Mouse (Mus musculus) cerebellum, adult 8-10 months (tissue): ENCODE measurements around the gene Tagln2.

Experiments used
- DNase-seq: peaks from one replicate; pipeline ENCODE4 v3.0.0; 2022

The Tagln2 gene

DNA sequence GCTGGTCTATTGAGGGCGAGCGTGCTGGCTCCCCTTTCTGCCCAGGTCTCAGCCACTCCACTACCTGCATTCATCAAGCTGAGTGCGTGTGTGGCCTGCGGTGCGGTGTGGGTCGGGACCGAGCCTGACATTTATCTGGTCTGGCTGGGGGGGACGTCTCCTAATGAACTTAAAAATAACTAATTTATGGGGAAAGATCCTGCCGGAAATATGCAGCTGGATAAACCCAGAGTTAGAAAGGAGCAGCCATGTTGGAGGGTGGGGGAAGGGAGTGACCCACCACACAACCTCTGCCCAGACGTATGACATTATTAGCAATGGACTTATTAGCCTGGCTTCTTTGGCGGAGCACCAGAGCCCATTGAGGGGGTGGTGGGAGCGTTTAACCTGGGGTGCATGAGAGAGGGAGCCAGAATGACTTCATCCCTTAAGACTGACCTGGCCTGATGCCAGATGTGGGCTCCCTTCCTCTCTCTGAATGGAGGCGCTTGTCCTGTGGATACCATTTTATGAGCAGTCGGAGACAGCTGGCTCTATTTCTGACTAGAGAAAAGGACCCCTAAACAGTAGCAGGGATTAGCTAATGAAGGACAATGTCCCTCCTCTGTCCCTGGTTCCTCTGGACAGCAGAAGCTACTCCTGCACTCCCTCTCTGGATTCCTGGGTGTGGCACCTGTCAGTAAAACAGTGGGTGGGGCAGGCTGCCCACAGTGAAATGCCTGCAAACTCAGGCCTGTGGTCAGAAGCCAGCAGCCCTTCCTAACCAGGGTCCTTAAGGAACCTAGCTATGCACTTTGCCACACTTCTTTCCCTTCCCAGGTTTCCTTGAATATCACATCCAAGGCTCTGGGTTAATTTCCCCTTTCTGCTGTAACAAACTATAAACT is 3.5 kb downstream of the Tagln2 start:
- no peak for DNase-seq

DNA sequence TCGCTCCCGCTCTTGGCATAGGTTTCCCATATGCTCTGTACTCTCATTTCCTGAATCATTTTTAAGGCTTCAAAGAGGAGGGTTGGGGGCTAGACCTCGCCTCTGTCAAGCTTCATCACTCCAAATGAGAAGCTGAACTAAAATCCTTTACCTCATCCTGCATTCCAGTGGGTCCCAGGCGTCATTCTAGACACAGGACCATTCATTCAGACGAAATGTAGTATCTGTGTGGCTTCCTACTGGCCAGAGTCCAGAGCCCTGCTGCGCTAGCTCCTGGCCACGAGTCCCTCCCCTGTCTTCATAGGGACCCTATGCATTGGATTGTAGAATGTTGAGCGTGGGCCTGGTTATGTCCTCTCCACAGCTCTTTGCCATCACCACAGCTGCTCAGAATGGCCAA is 4.9 kb downstream of the Tagln2 start:
- no peak for DNase-seq

DNA sequence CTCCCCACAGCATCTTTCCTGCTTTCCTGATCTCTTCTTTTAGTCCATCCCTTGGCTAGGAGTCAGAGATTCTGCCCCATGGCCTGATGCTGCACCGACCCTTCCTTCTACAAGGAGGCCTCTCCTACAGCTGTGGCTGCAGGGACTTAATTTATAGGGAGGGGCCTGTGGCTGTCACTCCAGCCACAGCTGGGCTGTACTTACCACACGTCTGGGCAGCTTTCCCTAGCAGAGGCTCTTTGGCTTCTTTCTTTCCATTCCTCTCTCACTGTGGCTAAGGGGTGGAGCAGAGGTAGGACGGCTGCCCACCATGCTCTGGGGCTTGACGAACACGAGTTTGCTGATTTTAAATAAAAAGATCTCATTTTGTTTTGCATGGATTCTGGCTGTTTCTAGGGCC is 7.2 kb downstream of the Tagln2 start:
- no peak for DNase-seq

DNA sequence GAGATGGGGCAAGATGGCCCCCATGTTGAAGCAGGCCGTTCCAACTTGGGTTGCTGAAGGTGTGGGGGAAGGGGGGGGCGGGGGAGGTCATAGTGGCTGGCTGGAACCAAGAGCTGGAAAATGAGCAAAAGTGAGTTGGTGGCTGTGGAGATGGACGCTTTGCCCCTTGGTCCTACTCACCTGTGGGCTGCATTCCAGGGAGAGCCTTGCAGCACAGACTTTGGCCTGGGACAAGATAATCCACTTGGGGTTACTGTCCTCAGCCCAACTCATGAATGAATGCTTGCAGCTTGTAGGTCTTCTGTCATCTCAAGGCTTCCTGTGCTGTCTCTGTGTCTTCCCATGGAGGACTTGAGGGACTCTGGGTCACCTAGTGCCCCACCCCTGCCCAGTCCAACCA is 7.9 kb downstream of the Tagln2 start:
- no peak for DNase-seq

DNA sequence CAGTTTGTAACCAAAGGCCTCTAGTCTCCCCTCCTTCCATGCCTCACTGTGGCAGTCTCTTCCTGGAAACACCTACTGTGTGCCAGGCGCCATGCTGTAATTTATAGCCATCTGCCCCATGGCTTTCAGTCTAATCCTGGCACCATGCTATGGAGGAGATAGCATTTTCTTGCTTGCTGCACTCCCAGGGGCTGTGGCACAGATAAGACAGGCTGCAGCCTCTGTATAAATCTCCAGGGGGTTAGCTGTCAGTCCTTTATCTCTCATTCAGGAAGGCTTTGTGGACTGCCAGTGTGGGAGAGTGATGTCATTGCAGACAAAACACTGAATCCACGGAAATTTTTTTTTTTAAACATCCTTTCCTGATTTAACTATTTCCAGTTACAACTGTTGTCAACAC is 8.3 kb downstream of the Tagln2 start:
- DNase-seq = no peak

DNA sequence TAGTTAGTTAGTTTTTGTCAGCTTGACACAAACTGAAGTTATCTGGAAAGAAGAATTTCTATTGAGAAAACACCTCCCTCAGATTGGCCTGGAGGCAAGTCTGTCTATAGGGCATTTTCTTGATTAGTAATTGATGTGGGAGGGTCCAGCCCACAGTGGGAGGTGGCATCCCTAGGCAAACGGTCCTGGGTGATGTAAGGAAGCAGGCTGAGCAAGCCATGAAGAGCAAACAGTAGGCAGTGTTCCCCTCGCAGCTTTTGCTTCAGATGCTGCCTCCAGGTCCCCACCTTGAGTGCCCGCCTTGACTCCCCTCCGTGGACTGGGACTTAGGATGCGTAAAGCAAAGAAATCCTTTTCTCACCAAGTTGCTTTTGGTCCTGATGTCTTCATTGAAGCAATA is 9.4 kb downstream of the Tagln2 start:
- no peak for DNase-seq

DNA sequence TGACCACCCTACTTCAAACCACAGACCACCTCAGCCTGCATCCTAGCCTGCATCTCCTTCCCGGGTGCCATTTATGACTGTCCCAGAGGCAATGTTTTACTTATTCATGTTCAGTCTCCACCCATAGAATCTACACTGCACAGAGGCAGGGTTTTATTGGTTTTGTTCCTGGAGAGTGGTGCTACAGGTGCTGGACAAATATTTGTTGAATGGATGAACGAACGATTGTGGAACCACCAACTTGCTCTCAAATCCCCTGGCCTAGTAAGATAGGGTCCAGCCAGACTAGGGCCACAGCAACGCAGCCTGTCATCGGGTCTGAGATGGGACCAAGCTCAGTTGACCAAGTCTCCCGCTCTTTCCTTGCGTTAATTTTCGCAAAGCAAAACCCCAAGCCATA is 10.1 kb downstream of the Tagln2 start:
- DNase-seq = no peak

DNA sequence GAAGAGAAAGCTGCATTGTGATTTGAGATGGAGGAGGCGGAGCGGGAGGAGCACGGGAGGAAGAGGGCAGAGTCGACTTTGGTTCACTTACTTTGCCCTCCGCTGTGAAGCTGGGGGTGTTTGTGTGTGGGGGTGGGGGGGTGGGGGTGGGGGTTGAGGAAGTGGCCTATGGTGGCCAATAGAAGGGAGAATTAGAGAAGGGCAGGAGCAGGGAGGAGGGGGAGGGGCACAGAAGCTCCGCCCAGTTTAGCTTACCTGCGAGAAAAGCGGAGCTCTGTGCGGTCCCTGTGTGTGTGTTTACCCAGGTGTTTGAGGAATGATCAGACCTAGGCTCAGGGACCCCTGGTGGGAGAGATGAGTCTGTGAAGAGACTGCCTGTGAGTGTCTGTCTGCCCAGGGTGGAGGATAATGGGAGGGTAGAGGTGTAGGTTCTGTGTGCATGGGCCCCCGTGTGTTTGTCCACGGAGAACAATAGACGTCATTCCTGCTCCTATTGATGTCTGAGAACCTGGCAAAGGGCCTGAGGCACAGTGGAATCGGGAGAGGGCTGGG is 10.7 kb downstream of the Tagln2 start:
- no peak for DNase-seq

DNA sequence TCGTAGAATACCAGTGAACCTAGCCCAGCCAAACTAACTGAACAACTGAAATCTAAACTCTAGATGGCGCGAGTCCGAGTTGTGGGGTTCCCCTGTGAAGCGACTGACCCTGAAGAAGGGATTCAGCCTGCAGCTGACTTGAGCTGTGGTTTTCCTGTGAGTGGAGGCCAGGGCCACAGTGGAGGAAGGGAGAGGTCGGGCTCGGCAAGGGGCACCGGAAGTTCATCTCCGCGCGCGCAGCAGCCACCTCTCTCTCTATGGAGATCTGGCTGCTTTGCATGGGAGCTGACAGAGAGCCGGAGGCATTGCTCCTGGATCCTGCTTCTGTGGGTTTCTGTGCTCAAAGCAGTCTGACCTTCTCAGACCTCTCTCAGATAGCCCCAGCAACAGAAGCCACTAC is 13.1 kb downstream of the Tagln2 start:
- DNase-seq = no peak

DNA sequence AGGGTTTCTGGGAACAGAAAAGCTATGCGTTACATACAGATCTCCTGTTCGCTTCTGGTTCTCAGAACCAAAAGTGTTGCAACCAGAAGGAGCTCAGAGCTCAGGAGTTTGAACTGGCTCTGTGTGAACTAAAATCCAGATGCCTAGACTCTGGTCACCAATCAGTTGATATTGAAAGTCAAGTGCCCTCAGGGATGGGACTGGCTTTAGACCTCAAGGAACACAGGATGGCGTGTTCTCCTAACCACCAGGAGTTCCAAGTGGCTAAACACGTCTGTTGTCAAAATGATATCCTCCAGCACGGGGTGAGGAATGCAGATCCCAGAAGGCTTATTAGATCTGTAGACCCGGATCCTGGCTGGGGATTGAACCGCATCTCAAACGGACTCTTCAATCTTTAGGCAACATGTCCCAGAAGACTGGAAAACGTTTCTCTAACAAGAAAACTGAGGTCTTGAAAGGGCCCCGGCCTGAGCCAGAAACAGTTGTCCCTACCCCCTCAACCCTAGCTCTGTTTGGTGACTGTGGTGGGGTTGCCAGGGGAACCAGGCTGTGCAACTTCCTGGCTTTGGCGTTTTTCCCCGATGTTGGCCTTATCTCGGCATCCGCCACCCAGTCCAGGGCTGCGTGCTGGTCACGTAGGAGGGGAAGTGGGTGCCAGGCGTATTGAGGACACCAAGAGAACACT is 13.8 kb downstream of the Tagln2 start:
- DNase-seq = no peak

DNA sequence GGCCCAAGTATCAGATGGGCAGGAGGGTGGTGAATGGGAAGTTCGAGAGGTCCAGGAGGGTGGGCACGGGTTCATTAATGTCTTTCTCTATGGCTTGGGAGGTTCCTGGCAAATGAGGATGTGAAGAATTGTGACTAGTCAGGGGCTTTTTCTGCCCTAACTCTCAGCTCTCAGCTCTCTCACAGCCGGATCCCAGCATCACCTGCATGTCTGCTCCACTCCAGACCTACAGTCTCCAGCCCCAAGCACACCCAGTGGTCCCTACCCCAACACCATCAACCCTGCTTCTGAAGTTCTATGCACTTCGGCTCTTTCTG is 14.3 kb downstream of the Tagln2 start:
- DNase-seq = no peak

DNA sequence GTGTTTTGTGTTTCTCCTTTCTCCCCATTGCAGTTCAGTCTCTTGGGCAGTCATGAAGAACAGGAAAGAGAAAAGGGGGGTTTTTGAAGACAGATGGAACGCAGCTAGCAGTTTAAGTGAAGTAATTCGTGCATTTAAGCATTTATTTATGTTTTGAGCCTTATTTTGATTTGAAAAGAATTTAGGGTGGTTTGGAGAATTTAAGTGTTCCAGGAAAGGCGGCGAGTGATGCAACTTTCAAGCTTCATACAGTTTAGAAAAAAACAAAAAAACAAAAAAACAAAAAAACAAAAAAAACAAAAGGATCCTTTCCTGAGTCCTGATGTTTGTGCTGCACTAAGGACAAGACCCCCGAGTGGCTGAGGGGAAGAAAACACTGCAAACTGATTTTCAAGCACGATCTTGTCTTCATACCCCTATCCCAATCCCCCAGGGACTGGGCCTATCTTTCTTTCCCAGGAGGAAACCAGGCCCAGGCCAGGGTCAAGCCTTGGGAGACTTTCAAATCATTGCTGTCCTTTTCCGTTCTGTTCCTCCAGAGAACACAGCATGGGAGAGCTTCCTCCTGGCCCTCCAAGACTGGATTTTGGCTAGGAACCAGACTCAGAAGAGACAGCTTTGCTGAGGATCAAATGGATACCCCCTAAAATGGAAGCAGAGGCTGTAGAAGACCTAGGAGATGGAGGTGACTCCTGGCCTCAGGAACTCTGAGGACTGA is 14.9 kb downstream of the Tagln2 start:
- no peak for DNase-seq

DNA sequence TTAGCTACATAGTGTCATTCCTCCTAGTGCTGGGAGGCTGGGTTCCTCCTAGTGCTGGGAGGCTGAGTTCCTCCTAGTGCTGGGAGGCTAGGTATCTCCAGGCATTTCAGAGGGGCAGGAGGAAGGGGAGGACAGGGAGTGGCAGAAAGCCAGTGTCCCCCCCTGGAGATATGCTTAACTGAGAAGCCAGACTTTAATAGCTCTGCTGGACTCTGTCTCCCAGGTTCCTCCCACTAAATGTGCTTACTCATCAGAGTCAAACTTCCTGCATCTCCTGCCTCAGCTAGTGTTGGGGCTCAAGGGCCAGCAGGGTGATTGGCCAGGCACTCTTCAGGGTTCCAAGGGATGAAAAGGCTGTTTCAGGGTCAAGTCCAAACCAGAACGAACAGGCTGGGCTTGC is 15.5 kb downstream of the Tagln2 start:
- no peak for DNase-seq

DNA sequence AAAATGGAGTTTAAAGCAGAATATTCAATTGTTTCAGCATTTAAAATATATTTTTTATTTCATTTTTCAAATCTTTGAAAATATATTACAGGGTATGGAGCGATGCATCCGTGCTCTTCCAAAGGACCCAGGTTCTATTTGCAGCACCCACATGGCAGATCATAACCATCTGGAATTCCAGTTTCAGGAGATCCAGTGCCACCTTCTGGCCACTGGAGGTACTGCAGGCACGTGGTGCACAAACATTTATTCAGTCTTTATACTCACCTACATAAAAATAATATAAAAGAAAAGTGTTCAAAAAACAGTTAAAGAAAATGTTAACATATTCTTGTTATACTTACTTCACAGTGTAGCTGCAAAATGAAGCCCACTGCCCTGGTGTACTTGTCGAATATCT is 18.2 kb downstream of the Tagln2 start:
- no peak for DNase-seq

DNA sequence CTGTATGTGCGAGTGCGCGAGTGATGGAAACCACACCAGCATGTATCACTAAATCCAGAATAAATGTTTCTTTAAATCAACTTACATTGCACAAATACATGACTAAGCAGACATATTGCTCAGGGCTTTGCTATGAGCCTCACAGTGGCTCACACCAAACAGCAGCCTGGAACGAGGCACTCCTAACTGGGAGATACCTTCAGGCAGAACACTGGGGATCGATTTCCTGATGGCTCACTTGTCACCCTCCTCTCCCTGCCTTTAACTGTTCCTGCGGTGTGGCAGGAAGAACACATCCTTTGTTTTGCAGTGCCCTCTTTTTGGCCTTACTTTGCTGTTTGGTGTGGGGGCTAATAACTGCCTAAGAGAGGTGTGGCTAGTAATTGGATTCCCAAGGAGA is 19.8 kb downstream of the Tagln2 start:
- DNase-seq = no peak

DNA sequence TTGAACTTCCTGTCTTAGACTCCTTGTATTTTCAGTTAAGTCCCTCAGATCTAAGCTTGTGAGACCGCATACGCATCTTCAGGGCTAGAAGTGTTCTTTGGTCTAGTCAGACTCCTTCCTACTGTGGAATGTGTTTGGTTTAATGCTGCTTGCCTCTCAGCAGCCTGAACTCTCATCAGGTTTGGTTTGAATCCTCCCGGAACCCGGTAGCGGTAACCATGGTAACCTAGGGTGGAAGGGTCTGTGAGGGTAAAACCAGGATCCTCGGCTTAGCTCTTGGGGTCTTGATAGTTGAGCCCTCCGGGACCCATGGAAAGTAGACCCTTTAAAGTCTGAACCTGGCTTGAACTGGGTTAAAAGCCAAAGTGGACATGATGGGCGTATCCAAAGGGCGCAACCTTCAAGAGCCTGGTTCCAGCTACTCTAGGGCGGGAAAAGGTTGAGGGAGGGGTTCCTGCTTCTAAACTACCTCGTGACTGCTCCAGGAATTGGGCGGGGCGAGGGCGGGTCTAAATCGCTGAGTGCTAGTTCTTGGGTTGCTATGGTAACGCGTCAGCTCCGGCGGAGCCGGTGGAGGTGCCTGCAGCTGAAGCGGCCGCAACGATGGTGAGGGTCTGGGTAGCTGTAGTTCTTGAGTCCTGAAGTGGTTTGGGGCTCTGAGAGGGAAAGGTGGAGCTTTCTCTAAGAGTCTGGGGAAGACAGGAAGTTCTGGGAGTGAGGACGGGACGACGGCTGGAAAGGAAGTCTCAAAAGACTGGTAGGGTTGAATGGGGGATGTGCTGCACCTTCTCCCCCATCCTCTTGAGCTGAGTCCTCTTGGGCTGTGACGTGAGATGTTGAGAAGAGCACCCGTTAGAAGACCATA is 21.0 kb downstream of the Tagln2 start, which contains the start of gene Cfap45:
TSS of gene Cfap45 (plus strand) at position 226 of the 865 bp plus-strand sequence.
- DNase-seq = no peak

DNA sequence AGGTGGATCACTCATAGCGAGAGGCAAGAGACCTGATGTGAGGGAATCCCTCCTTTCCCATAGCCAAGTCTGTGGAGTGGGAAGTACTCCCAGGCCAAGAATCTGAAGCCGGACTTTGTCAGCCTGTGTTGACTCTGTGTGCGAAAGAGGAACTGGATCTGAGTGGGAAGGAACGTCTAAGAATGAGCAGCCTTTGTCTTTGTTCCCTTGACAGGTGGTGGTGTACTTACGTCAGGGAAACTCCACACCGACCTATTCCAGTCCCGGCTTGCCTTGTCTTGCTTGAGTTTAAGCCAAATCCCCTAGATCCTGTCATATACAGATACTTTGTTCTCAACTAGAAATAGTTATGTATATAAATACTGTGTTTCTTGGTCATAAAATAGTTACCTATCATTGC is 22.7 kb downstream of the Tagln2 start:
- DNase-seq = no peak

DNA sequence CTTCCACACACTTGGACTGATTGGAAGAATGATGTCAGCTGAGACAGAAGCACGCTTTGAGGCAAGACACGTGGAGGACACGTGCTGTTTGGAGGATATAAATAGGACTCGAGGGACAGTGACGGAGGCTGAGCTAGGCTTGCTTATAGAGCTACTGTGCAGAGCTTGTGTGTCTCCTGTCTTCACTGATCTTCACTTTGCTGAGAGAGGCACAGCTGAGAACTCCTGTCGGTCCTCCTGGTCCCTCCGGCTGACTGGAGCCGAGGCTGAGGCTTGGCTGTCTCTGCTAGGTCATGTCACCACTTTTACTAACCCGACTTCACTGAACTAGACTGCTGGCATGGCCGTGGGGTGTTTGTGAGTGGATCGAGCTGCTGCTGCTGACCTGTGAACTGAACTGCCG is 23.9 kb downstream of the Tagln2 start:
- DNase-seq = no peak

DNA sequence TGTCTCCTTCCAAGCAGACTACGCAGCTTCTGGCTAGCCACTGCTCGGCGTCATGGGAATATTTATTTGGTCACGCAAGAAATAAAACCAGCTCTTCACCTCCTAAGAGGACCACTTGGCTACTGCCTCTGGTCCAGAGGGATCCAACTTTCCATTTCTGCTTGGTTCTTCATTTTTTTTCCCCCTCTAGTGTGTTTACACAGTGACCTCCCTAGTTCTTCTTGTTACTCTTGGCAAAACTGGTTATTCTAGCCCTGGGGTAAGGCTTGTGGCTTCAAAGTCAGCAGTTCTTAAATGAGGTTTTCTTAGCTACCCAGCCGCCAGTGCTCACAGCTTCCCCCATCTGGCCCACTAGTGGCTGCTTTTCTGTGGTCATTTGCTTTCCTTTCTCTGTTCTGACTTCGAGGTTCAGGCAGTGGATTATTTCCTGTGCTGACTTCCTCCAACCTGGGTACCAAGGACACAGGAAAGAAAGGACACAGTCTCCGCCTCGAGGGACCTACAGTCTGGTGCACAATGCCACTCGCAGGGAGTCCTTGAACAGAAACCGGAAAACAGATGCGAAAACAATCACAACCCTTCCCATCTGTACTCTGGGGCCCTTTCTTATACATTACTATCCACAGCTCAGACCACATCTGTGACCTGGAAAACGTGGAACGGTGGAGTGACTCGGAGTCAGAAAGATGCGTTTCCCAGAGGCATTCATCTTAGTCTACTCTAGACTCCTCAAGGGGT is 25.3 kb downstream of the Tagln2 start:
- DNase-seq = no peak

DNA sequence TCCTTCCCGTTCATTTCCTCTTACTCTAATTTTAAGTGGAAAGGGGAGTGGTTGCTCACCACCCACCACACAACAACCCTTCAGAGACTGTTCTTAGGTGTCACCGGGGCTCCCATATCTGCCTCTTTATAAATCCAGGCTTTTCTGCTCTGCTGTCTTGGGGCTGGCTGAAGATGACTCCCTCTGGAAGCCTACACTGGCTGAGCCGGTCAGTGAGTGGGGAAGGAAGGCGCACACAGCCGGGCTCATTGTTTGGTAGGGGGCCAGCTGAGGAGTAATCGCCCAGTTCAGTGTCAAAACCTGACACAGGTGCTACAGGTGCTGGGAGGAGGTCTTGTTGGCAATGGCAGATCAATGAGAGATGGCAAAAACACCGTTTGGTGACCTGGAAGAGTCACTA is 26.1 kb downstream of the Tagln2 start:
- no peak for DNase-seq

DNA sequence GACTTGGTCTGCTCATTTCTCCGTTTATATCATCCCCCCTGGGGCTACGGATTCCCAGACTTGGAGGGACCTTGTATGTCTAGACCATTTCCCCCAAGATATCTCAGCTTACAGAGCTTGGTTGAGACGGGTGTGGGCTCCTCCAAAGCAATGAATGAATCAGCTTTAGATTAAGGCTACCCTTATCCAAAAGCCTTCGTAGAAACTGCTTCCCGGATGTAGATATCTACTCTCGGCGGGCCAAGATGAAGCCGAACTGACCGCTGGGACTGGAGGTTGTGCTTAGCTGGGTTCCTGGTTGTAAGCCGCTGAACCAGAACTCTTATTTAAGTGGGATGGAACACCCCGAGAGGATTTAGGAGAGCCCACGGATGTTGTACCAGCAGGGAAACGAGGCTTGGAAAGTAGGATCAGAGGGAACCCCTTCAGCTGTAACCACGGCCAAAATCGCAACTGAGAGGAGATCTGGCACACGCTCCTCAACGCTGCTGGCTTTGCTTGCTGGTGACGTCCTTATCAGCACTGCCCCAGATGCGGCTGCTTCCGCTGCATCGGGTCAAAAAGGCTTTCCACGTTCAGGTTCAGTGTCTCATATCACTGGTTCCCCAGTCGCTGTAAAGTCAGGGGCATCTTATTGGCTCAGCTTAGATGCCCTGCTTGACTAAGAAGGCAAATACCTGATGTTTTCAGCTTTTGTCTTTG is 26.7 kb downstream of the Tagln2 start:
- no peak for DNase-seq
